Mouse (Mus musculus) CD8-positive naive resting alpha-beta T cell, adult 2 months (primary cell): ENCODE data around the gene Dnajc5.

Experiments
- DNase-seq, 2 experiments: peaks; one replicate each; pipeline ENCODE4 v3.0.0; 2022; ENCODE audit warnings: low read depth in 2 of 2, low spot score in 2 of 2

Dnajc5 gene

GRCm38 (mm10) chr2:181587796-181588195, 67.5 kb downstream of the Dnajc5 start:
- DNase-seq = no peak

DNA sequence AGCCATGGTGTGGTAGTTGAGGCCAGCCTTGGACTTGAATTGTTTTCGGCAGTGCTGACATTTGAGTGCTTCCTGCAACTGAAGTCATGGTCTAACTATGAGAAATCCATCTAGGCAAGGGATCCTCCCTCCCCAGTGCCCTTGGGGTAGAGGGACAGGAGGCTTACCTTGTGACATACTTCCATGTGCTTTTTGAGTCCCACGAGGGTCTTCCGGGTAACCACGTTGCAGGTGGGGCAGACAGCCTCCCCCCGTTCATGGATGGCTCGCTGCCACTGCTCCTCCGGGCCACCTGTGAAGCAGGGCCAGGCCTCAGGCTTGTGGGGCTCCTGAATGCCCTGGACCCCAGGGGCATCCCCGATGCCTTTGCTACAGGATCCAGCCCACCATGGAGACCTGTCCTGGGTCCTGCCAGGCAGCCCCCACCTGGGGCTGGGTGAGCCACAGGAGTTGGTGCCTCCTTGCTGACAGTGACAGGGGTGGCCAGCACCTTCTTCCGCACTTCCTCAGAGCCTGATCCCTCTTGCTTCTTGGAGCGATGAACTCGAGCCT, 68.0 kb downstream of the Dnajc5 start:
- no peak for DNase-seq

DNA sequence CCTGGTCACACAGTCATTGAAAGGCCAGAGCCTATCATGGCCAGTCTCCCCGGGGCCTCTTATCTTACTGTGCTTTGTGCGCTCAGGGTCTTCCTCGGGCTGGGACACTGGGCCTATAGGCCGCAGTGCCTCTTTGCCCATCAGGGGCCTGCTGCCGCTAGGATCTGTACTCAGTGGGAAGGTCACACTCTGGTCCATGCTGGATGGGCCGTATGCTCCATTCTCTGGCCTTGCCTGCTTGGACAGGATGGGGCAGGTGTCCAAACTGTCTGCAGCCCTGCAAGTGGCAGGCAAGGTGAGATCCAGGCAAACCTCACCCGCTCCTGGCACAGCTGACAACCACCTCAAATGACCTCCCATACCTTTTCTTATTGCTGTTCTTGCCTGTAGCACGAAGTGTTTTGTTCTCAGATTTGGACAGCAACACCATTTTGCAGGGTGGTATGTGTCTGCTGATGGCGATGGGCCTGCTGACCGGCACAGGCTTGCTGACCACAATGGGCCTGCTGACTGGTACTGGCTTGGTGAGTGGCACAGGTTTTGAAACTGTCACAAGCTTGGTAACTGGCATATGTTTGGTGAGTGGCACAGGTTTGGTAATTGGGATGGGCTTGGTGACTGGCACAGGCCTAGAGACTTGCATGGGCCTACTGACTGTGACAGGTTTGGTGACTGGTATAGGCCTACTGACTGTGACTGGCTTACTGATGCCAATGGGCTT, 68.9 kb downstream of the Dnajc5 start:
- no peak for DNase-seq

- no peak for DNase-seq
Measured at GRCm38 (mm10) chr2:181589732-181590105, 69.4 kb downstream of the Dnajc5 start.

DNA sequence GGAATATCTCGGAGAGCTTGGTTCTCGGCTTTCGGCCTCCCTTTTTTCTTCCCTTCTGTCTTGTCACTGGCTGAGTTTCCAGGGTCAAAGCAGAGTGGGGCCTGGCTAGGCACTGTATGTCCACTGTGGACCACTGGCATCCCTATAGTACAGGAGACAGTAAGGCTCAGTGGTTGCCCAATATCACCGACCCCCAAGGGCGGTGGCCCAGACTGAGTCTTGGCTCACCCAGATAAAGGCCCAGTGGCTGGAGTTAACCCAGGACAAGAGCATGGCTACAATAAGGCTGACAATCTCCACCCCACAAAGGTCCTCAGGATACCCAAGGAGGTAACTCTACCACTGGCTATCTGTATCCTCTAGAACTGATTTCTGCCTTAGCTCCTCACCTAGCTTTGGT, 70.2 kb downstream of the Dnajc5 start:
- no peak for DNase-seq

- peak in 1 of 2 experiments; percentile 28 for DNase-seq
Measured at GRCm38 (mm10) chr2:181591528-181592085, 71.3 kb downstream of the Dnajc5 start, which contains the start of gene Prpf6. Gene Prpf6 (plus strand): TSS chr2:181591868.

DNA sequence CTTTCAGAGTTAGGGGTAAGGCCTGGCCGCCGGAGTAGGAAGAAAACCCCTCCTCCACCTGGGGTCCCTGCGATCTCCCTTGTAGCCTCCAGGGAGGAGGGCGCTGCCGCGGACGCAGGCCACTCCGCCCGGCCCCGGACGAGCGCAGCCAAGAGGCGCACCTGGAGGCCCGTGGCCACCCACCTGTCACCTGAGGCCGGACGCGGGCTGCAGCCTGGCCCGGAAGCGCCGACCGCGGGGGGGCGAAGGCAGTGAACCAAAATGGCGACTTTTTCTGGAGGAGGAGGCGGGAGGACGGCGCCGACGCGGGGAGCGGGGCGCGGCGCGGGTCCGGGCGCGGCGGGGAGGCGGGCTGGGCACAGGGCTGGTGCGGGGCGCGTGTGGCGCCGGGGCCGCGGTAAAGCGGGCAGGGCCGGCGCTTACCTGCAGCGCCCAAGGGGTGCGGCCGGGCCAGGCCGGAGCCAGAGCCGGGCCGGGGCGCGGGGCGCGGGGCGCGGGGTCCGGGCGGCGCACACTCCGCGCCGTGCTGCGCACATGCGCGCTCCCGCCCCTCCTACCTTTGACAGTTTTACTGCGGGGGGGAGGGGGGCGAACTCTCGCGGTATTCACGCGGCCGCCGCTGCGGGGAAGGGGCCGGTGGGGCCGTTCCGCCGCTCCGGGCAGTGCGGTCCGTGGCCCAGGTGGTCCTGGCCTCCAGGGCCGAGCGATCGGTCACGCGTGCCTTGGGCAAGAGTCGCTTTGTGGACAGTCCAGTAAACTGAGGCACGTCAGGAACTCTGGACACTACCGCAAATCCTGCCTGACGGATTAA, 72.2 kb downstream of the Dnajc5 start, which contains the start of gene Zfp512b:
Zfp512b (minus strand) TSS at position 573 of the 811 bp plus-strand sequence.
- DNase-seq = peak; percentile 41 to 52

DNA sequence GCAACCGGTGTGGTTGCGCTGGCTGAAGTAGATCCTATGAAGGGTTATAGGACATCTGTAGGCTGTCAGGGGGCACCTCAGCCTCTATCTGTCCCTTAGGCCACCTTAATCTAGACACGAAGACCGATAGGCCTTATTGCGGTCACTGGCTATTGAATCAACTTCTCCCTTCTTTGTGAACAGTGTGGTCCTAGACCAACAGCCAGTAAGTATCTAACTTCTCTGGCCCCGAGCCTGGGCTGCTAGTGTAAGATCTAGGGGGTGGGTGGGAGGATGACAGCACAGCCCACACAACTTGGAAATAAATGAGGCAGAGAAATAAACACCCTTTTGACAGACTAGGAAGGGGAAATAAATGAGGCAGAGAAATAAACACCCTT, 72.7 kb downstream of the Dnajc5 start:
- DNase-seq = no peak

DNA sequence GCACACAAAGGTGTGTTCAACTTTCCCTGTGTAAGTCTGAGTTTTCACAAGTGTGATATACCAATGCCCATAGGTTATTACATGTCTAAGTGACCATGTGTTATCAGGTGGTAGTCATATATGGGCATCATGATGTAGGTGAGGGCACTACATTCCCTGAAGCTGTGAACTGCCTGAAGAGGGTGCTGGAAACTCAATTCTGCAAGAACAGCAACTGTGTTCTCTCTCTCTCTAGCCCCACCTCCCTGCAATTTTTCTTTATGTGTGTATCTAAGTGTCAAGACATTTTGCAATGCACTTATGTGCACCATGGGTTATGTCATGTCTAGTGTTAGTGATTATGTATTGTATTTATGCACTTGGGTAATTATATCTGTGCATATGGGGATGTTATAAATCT, 73.7 kb downstream of the Dnajc5 start:
- no peak for DNase-seq

- peak in 1 of 2 experiments; percentile 47 for DNase-seq
Measured at GRCm38 (mm10) chr2:181594946-181595696, 74.8 kb downstream of the Dnajc5 start.

GRCm38 (mm10) chr2:181596221-181596960, 76.1 kb downstream of the Dnajc5 start:
- DNase-seq = no peak

DNA sequence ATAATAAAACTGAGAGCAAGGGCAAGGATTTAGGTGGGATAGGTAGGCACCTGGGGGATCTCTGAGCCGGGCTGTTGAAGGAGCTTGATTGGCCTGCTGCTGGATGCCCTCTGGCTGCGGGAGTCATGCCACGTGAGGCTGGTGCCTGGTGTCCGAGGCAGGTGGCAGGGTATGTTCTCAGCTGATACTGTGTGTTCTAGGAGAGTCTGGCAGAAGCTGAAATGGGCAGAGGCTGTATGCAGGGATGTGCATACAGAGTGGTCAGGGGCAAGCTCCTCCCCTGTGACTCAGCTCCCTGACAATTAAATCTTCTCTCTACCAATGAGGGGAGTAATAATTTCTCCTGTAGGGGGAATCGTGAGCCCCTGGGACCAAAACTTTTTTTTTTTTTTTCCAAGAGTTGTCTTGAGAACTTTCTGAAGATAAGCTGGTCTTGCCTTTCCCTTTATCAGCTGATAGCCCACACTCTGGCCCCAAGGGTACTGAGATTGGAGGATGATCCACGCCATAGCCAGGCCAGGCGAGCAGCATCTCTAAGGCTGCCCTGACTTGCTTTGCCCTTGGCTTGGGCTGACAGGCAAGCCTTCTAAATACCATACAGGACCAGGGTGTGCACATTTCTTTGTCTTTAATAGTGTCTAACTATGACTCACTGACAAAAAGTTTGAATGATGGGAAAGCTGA, 77.2 kb downstream of the Dnajc5 start:
- DNase-seq = no peak

DNA sequence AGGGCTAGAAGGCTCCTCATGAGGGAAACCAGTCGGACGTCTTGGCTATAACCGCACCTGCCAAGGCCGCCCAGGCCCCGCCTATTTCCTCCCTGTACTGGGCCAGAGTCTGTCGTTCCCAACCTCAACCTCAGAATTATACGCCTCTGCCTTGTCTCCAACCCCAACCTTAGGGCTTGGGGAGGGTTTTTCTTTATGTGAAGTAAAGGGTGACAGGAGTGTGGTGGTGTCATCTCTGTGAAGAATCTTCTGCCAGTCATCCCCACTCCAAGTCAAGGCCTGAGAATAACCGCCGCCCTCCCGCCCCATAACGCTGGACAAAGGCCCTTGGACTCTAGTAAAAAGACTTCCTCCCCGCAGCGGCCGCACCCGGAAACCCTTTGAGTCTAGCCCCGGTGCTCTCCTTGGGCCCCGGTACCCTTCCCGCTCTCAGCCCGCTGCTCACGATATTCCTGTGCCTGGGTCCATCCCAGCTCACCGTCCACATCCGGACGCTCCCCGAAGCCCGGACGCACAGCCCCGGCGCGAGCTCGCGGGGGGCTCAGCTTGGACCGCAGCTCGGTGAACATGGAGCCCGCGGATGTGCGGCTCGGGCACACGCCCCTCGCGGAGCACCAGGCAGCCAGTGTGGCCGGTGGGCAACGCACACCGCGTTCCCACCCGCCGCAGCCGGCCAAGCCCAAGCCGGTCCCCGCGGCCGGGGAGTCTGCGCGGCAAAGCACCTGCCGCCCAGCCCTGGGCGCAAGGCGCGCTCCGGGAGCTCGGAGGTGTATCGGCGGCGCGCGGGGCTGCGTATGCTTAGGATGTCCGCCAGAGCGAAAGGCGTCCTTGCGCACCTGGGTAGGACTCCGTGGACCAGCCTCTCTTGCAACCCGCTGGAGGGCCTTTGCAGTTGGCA, 78.4 kb downstream of the Dnajc5 start, which contains the start of gene Samd10:
Samd10 (minus strand) TSS at position 759 of the 898 bp plus-strand sequence.
- peak; percentile 37 to 50 for DNase-seq

DNA sequence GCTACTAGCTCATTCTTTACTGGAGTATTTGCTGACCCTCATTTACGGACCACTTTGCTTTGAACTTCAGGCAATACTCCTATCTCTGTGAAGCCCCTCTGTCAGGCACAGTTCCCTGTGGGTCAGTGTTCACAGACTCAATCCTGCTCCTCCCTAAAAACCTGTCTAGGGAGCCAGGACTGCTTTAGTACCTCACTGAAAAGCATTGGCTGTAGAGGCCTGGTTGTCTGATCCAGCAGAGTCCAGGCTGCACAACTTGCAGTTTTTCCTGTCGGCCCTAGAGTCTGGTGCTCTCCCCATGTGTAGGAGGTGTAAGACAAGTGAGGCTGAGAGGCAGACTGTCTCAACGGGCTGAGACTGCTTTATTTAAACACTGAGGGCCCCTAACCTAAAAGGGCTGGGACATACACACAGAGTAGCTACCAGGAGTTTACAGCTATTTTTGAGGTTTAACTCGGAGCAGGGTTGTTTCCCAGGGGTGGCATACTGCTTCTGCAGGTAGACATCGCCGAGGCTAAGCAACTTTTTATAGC, 80.0 kb downstream of the Dnajc5 start:
- no peak for DNase-seq

GRCm38 (mm10) chr2:181600828-181601750, 80.8 kb downstream of the Dnajc5 start:
- DNase-seq = peak; percentile 94 to 97

DNA sequence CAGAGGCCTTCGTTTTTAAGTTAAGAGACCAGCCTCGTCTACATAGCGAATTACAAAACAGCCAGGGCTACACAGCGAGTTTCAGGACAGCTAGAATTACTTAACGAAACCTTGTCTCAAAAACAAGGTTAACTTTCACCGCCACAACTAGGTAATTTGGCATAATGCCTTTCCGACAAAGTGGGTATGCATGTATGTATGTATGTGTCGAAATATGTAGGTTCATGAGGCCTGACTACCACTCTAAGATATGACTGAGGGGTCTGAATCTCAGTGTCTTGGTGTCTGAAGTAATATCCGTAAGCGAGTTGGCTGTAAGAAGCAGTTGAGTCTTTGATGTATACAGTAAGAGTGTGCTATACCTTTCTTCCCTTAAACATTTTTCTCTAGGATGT, 81.5 kb downstream of the Dnajc5 start:
- no peak for DNase-seq

GRCm38 (mm10) chr2:181602367-181602766, 82.1 kb downstream of the Dnajc5 start:
- DNase-seq = no peak
